Mouse (Mus musculus) gastrocnemius, postnatal 4 days (tissue): Measurements from ENCODE around the gene Tmem110. TPM values are rescaled to one million over a fixed set of nuclear protein-coding genes. Genes with fewer than 3 reads are reported as not detected.
A peak's percentile ranks its signal among the peaks of the same experiment; 100 is the strongest.

Source experiments
- DNase-seq, 2 experiments: peaks; one replicate each; pipeline ENCODE4 v3.0.0; 2021 to 2022; ENCODE audit warnings: low spot score in 2 of 2, mixed read lengths in 2 of 2
- total RNA-seq, 2 experiments: library from RNA; stranded (reverse); gene quantifications; 2 replicates each; pipeline ENCODE4 v1.2.3; 2021

Tmem110 gene
- total RNA-seq, 2 experiments from 2014 or later: 13.0 to 15.7 TPM

DNA sequence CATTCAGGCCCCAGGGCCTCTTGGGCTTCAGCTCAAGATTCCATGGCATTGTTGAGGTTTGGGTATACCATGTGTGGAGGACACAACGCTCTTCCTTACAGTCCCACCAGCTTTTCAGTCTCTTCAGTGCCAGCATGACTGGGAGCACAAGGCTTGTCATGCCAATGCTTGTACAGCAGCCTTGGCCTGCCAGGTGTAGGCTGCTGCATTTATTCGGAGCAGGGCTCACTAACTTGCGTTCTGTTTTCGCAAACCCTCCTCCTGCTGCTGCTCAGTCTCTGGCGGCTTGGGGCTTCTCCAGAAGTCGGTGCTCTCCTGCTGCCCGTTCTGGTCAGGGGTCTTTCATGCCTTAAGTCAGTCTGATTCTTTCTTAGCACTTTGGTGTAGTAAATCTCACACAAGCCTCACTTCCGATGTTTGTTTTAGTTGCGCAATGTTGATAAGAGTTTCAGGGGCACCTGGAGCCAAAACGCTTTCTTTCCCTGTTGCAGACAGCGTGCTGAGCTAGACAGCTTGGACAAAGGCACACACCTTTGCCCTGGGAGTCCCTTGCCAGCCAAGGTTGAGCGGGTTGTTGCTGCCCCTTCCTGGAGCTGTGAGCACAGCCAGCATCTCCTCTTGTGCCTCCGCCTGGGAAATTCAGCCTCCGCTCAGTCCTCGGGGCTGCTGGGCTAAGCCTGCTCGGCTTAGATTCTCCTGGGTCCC lies 36.2 kb downstream of the Tmem110 start:
- no peak for DNase-seq

DNA sequence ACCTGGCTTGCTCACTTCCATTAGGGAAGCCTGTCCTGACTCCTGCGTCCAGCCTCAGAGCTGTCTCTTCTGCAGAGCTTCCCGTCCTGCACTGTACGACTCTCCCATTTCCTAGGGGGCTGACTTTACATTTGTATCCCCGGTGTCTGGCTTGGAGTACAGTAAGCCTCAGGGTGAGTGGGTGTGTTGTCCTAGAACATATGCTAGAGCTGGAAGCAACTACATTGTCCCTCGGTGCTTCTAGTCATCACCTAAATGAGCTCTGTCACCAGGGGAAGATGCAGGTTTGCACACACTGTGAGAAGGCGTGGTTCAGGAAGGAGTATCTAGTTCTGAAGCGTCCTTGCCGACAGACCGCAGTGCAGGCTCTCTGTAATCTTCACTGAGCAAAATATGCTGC lies 37.0 kb downstream of the Tmem110 start:
- no peak for DNase-seq

DNA sequence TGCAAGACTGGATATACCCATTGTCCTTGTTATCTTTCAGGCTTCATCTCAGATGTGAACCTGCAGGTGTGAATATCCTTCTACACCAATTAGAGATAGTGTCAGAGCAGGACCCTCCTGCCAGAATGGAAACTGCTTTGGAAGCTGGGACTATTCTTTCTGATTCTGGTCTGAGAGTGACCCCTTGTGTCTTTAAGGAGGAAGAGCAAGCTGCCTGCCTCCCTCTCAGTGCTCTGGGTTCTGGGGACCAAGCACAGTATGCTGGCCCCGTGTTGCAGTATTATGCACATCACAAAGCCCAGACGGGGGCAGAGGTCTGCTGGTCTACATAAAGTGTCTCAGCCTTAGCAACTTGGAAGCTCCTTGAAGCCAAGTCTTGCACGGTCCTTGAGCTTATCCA lies 39.9 kb downstream of the Tmem110 start:
- DNase-seq: no peak

DNA sequence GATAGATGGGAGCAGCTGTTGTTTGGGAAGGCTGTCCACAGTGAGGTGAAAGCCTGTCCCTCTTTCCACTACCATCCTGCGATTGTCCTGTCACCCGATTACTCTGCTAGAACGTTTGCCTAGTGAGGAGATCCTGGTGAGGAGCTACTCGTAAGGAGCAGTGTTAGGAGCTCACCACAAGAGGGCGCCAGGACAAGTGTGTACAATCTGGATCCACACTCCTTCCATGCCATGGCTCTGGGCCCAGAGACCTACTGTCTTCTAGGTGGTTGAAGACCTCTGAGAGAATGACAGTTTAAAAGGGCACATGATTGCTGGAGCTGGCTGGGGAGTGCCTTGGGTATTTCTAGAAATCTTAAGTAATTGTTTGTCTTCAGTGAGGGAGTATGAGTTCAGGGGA lies 41.7 kb downstream of the Tmem110 start:
- DNase-seq: peak; percentile 71 to 81

DNA sequence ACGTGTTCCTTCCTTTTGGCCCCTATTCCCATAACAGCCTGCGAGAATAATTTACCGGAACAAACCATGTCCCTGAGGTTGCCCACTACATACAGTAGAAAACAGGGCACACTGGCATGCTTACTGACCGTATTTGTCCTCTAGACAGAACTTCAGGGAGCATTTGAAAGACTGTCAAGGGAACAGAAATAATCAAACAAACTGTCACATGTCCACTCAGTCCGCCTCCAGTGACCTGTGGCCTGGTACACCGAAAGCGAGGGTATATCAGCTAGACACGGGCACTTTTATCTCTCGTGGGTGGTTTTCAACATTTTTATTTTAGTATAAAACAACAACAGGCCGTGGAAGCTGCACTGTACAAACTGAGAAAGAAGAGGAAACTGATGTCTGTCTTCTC lies 43.4 kb downstream of the Tmem110 start:
- DNase-seq: no peak

DNA sequence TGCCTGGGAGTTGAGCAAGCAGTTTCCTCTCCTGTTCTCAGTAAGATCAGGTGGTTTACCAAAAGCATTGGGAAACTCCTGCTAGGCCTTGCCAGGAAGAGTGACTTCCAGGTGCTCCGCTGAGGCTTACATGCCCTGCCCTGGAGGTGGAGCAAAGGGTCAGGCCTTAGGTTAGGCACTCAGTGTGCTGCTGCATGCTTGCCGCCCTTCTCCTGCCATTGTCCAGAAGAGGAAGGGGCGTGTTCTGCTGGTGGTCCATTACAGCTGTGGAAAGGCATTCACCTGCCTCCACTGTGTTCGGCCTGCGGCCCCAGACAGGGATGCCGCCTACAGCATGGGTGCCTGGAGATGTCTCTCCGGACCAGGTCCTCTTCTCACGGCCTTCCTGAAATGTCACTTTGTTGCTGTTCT lies 44.0 kb downstream of the Tmem110 start:
- no peak for DNase-seq

DNA sequence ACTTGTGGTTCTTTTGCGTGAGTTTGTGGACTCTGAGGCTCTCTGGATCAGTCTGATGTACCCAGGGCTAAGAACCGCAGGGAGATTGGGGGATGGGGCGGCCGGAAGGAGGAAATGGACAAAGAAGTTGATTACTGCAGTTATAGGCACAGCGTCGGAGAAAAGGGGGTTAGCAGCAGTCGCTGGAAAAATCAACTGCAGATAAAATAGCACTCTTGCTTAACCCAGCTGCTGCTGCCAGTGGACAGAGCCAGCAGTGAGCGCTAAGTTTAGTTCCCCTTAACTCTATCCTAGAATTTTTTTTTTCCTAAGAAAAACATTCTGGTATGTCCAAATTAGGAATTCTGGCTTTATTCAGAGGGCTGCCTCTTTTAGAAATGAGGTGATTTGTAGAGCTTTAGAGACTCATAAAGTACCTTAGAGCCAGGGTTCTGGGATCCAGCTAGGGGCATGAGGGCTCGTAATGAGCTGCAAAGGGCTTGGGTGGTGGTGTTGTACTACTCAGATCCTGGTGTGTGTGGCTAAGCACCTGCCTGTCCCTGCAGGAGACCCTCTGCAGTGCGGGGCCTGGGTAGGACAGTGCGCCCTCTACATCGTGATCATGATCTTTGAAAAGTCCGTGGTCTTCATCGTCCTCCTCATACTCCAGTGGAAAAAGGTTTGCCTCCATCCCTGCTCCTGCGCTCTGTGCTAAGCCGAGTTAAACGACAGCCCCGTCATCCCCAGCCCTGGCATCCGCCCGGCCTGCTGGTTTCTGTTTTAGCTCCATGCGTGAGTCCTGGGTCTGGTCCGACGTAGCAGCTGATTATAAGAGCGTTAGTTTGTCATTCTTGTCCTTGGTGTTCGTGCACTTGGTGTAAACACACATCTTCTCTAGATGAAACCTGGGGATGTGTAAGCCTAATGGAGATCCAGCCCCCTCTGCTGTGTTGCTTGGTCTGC lies 45.1 kb downstream of the Tmem110 start:
- no peak for DNase-seq

DNA sequence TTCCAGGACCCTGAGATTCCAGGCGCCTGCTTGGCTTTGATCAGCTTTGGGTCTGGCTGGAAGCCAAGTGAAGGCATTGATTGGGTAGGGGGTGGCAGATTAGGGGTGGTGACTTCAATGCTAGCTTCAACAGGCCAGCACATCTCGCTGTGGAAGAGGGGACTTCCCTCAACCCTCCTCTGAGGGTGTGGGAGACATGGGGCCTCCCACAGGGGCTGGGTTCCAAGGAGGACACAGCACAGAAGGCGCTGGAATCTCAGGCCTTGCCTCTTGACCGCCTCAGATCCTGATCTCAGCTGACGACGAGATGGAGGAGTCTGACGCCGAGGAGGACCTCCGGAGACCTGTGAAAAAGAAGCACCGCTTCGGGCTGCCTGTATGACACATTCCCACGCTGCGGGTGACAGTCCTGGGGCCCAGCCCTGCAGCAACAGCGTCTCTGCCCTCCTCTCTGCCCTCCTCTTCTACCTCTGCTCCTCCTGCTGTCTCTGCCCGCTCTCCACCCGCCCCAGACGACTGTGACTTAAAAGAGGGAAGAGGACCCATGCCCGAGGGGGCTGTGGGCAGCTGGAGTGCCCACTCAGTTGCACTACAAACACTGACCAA lies 48.8 kb downstream of the Tmem110 start:
- no peak for DNase-seq

DNA sequence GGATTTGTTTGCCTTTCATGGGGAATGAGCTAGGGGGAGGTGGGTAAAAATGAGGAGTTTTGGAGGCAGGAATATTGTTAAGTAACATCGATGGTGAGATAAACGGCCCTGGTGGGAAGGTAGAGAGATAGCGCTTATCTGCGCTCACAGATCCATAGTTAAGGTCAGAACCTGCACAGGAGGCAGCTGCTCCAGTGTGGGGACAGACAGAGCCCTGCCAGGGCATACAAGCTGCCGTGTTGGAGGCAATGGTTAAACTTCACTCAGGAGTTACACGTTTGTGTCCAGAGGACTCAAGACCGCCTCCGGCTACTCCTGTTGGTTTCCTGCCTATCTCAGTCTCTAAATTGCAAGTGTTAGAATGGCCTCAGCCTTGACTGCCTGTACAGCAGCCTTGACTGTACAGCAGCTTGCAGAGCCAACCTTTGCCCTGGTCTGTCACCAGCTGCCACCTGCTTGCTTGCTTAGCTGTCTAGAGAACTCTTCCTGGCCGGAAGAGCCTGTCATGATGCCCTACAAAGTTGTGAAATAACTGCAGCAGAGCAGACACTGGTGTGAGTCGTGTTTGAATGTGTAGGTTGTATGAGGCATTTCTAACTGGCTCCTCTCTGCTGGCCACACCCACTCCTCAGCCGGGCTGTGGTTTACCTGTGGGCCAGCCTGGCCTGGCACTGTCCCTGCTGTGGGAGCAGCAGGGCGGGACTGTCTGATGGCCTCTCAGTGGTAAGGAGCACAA lies 49.9 kb downstream of the Tmem110 start:
- DNase-seq: no peak

DNA sequence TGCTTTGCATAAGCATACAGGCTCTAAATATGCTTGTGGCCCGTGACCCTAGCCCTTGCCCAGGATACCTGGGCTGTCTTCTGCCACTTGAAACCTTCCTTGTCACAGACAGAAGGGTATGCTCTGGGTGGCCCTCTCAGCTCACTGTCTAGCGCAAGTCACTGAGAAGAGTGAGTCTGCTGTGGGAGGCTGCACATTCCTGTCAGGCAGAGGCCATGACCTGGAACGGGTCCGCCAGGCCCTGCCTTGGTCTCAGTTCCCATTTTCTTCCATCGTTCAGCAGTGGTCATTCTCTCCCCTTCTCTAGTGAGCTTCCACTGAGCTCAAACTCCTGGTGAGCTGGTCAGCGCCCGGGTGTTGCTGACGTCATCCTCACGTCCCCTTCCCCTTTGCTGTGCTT lies 50.6 kb downstream of the Tmem110 start:
- no peak for DNase-seq

DNA sequence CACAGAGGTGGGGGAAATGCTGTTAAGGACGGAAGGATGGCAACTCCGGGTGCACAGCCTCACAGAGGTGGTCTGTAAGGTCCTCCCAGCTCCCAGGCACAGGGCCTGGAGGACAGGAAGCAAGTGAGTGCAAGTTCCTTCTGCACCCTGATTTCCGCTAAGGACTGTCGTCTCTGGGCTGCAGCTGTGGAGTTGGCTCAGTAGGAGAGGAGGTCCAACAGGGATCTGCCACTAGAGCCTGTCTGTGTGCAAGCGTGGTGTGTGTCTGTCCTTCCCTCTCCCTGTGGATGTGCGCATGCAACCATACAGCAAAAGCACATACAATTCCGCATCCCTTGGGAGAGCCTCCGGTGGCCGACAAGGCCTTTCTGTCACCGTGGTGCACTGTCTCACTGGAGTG lies 51.1 kb downstream of the Tmem110 start:
- DNase-seq: no peak

DNA sequence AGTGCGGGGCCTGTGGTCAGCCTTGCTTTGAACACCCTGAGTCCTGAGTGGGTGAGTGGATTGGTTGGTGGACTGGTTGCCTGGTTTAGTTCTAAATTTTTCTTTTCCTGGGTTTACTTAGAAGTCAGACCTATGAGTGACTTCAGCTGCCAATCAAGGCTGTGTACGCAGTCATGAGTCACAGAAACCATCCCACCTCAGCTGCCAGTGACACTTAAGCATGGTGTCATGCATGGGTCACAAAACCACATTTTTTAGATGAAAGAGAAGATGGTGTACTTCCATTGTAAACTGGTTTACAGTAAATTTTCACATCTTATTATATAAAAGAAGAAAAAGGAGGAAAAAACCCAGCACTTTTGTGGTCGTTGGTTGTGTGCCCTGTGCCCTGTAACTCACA lies 52.4 kb downstream of the Tmem110 start:
- no peak for DNase-seq

DNA sequence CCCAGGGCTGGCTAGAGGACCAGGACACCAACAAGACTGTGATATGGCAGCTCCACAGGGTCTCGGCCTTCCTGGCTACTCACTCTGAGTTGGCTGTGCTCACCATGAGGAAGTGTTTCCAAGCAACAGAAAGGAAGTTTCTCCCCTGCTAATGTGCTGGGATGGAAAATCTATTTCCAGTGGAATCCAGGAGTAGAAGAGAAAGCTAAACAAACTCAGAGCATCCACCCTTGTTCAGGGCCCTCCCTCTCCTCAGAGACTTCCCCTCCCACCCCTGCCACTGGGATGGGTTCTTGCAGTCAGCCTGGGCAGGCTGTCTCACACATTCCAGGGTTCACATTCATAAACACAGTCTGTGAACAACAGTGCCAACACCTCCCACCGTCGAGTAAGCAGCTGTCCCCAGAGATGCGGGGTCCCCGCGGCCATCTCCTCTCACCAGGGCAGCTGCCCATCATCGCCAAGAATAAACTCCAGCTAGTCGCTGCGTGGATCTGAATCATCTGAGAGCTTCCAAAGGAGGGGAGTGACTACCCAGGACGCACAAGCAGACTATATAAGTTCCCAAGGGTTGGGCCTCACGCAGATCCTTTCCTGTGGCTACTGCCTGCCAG lies 53.7 kb downstream of the Tmem110 start, which contains the start of gene Mustn1:
TSS of gene Mustn1 (plus strand) at position 243 of the 614 bp plus-strand sequence.
- DNase-seq: peak in 1 of 2 experiments; percentile 54

DNA sequence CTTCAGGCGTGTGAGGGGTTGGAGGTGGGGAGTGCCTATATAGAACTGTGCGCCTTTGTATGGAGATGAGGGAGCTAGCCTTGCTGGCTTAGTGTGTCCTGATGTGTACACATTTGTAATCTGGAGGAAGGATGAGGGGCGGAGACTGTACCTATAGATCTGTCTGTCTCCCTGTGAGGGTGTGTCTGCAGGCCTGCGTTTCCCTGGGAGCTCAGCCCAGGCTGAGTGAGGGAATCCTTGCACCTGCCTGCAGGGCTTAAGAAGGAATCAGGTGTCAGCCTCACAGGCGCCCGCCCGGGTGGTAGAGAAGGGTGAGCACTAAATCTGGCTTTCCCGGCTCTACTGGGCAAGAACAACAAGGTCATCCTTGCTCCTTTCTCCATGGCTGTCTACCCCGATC lies 54.4 kb downstream of the Tmem110 start:
- DNase-seq: no peak

DNA sequence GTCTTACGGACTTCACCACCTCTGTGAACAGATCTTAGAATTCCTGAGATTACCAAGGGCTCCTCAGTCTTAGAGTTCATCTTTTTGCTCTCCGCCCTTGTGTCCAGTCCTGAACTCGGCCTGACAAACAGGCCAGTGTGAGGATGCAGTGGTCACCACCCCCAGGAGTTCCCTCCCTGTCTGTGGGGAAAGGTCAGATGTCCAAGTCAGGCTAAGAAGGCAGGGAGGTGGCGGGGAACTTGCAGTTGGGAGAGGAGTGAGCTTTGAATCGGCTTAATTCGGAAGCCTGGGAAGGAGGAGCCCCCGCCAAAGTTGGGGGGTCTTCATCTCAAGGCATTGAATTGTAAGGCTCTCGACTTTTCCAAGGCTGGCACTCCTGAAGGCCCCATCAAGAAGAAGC lies 54.9 kb downstream of the Tmem110 start:
- DNase-seq: no peak

DNA sequence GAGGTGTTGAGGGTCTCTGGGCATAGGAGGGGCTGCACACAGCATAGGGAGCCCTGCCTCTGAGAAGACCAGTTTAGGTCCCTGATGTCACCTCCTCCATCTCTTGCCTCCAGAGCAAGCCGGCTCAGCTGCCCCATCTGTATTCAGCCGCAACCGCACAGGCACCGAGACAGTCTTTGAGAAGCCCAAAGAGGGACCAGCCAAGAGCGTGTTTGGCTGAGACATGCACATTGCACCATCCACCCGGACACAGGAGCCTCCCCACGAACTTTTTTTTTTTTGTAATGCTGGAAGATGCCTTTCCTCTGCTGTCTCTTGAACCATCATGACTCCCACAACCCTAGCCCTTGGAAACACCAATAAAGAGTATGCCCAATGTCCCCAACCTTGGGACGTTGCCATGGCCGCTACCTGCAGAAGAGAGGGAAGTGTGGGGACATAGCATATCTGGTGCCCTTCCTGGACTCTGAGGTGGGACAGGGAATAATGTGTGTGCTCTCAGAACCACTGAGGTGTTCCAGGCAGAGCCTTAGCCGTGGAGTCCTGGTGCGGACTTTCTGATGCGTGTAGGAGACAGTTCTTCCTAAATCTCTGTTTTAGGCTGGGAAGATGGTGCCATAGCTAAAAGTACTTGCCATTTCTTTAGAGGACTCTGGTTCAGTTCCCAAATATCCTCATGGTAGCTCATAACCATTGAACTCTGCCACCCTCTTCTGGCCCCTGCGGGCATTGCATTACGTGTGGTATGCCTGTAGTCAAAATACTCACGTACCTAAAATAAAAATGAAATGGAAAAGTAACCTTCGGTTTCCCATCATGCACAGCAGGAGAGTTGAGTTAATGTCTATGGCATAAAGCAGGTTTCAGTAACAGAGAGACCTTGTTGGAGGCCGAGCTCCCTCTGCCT lies 55.7 kb downstream of the Tmem110 start:
- DNase-seq: peak; percentile 54 to 62

DNA sequence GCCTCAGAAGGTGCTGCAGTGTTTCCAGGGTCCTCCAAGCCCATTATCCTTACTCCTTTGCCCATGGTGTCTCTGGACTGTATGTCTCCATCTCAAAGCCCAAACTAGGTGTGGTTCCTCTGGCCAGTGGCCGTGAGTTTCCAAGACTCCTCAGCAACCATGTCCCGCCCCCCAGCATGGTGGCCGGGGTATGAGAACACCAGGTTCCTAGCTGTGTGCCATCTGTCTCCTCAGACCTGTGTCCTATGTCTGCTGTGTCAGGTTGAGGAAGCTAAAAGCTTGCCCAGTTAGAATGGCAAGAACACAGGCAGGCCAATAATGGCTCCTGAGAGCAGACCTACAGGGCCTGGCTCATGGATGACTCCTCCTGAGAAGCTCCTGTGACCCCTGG lies 56.3 kb downstream of the Tmem110 start:
- DNase-seq: no peak

DNA sequence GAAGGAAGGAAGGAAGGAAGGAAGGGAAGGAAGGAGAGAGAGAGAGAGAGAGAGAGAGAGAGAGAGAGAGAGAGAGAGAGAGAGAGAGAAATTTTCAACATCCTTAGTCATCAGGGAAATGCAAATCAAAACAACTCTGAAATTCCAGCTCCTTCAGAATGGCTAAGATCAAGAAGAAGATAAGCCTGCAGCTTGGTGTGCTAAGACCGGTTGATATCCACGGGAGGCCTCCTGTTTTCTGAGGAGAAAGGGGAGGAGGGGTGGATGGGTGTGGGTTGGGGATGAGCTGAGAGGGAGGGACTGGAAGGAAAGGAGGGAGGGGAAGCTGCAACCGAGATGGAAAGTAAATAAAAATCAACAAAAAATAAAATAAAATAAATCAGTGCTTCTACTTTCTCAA lies 59.9 kb downstream of the Tmem110 start:
- no peak for DNase-seq

DNA sequence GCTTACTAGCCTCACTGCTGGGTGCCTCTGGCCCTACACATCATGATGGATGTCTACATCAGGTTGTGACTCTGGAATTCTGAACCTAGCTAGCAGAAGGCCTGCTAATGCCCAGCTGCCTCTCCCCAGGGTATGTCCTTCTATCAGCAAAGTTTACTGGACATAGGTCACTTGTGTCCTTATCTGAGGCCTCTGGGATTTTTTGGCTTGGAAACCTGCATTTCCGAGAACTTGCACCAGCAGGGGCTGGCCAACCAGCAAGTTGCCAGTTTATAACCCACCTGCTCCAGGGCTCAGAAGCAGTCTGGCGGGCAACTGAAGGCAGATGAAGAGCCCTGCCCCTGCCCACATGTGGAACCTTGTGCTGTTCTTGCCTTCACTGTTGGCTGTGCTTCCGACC lies 60.8 kb downstream of the Tmem110 start, which contains the start of gene Itih4:
TSS of gene Itih4 (plus strand) at position 273 of the 400 bp plus-strand sequence.
- DNase-seq: no peak

DNA sequence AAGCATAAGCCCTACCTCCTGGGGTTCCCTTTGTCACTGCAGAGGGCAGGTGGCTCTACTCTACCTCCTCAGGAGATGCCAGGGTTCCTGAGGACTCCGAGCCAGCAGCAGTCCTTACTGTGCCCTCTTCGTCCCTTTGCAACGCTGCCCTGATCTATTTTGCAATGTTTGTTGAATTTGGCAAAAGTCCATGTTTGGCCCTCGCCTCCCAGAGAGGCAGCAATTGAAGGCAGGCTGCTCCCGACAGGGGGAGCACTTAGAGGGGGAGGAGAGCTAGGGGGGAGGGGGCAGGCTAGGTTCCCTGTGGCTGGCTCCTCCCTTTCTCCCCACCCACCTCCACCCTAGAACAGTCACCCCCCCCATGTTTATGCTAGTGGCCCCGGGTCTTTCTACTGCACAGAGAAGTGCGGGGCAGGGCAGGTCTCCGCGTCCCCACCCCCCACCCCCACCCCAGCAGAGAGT lies 62.9 kb downstream of the Tmem110 start:
- no peak for DNase-seq
